Comparison of ENCODE assay signal across 31 mouse cellular contexts in the genomic region with DNA sequence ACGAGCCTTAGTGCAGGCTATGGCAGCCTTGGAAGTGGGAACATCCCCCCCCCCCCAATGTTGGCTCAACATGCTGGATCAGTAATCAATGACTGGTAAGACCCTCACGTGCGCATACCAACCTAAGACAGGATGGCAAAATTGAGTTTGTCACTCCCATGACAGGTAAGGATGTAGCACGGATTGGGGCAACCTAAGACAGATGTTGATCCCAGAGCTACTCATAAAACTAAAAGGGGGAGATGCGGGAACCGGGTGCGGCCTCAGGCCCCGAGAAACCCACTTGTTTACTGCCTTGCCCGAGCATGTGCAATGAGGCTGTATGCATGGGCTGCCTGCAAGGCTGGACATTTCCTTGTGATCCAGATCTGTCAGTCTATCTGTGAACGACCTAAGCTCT.
"Had no signal": no experiment of that assay in that cellular context is flagged by ENCODE, and none has a peak within 500 bp of the region (broad histone marks: within the 10 kb centered on the region; RNA-seq: fewer than 3 reads in every experiment).

No protein-coding gene starts in this region.

- H3K9me3 ChIP-seq: limb, embryonic 15.5 days; liver, embryonic 15.5 days; lung, embryonic 15.5 days; midbrain, embryonic 13.5 days; midbrain, embryonic 15.5 days; neural tube, embryonic 12.5 days had no signal

- ATAC-seq: liver, embryonic 12.5 days; liver, postnatal 0 days; lung, postnatal 0 days; midbrain, embryonic 13.5 days; midbrain, embryonic 15.5 days; midbrain, embryonic 16.5 days had no signal

- H3K4me2 ChIP-seq: limb, embryonic 12.5 days; limb, embryonic 13.5 days; limb, embryonic 15.5 days; liver, embryonic 11.5 days; liver, embryonic 12.5 days; liver, embryonic 13.5 days; liver, embryonic 15.5 days; lung, embryonic 14.5 days; lung, embryonic 15.5 days; midbrain, embryonic 11.5 days; midbrain, embryonic 12.5 days; midbrain, embryonic 13.5 days; midbrain, embryonic 15.5 days; neural tube, embryonic 12.5 days had no signal

- H3K9ac ChIP-seq: limb, embryonic 12.5 days; limb, embryonic 13.5 days; limb, embryonic 15.5 days; liver, embryonic 12.5 days; liver, embryonic 13.5 days; liver, embryonic 14.5 days; liver, embryonic 15.5 days; liver, postnatal 0 days; lung, embryonic 14.5 days; lung, embryonic 15.5 days; midbrain, embryonic 12.5 days; midbrain, embryonic 13.5 days; midbrain, embryonic 15.5 days; neural tube, embryonic 12.5 days had no signal

- H3K4me1 ChIP-seq: limb, embryonic 10.5 days; limb, embryonic 12.5 days; limb, embryonic 13.5 days; limb, embryonic 15.5 days; liver, embryonic 12.5 days; liver, embryonic 13.5 days; liver, embryonic 15.5 days; lung, embryonic 15.5 days; megakaryocyte, embryonic 14.5 days; midbrain, embryonic 10.5 days; midbrain, embryonic 12.5 days; midbrain, embryonic 13.5 days; midbrain, embryonic 15.5 days; neural tube, embryonic 12.5 days had no signal

- H3K36me3 ChIP-seq: limb, embryonic 10.5 days; limb, embryonic 12.5 days; limb, embryonic 13.5 days; limb, embryonic 15.5 days; liver, embryonic 12.5 days; liver, embryonic 13.5 days; liver, embryonic 15.5 days; lung, embryonic 15.5 days; midbrain, embryonic 10.5 days; midbrain, embryonic 12.5 days; midbrain, embryonic 13.5 days; midbrain, embryonic 15.5 days; neural tube, embryonic 12.5 days had no signal

- DNase-seq: liver; liver, embryonic 13.5 days; liver, postnatal 0 days; lung, adult 18-20 months; lung, adult 2 months; lung, embryonic 14.5 days; lung, postnatal 10 days; lung, postnatal 14 days; lung, postnatal 36 days; lung, postnatal 4 days; midbrain, embryonic 14.5 days had no signal

- H3K27ac ChIP-seq: limb, embryonic 10.5 days; limb, embryonic 12.5 days; limb, embryonic 13.5 days; limb, embryonic 15.5 days; liver, embryonic 12.5 days; liver, embryonic 13.5 days; liver, embryonic 14.5 days; liver, embryonic 15.5 days; lung, embryonic 15.5 days; macrophage; midbrain, embryonic 10.5 days; midbrain, embryonic 12.5 days; midbrain, embryonic 13.5 days; midbrain, embryonic 15.5 days; neural tube, embryonic 12.5 days had no signal

- H3K27me3 ChIP-seq: limb, embryonic 12.5 days; limb, embryonic 13.5 days; limb, embryonic 15.5 days; liver, embryonic 12.5 days; liver, embryonic 13.5 days; liver, embryonic 15.5 days; lung, embryonic 15.5 days; megakaryocyte, embryonic 14.5 days; midbrain, embryonic 12.5 days; midbrain, embryonic 13.5 days; midbrain, embryonic 15.5 days; neural tube, embryonic 12.5 days had no signal

- H3K4me3 ChIP-seq: limb, embryonic 10.5 days; limb, embryonic 12.5 days; limb, embryonic 13.5 days; limb, embryonic 15.5 days; liver, embryonic 12.5 days; liver, embryonic 13.5 days; liver, embryonic 15.5 days; lung, embryonic 15.5 days; megakaryocyte, embryonic 14.5 days; midbrain, embryonic 10.5 days; midbrain, embryonic 12.5 days; midbrain, embryonic 13.5 days; midbrain, embryonic 15.5 days; myocyte; neural tube, embryonic 12.5 days had no signal
